In genomic region chr7:102065046-102065891, GRCm38 (mm10) we compare ENCODE assay signal across 8 mouse cellular contexts. TPM values are rescaled to one million over a fixed set of nuclear protein-coding genes. Genes with fewer than 3 reads are reported as not detected.
DNase-seq lines count a peak whose midpoint lies in the region; ATAC-seq and TF ChIP-seq lines count a peak whose summit lies in the region.

TSS of gene Rnf121 (minus strand) at chr7:102065469.
TSS of gene Xndc1 (plus strand) at chr7:102065511.
TSS of gene Xntrpc (plus strand) at chr7:102065713.

- peak within 1 kb of the TSS; percentile 80 for H3K27ac ChIP-seq in forebrain, embryonic 16.5 days (ENCODE audit: low read length)
- H3K27ac ChIP-seq in layer of hippocampus, adult 2 months: peak within 1 kb of the TSS; percentile 92
- H3K27ac ChIP-seq in lung, embryonic 14.5 days (ENCODE audit: low read depth): peak within 1 kb of the TSS; percentile 84
- peak within 1 kb of the TSS; percentile 87 for H3K27ac ChIP-seq in olfactory bulb, adult 2 months (ENCODE audit: insufficient read depth, low read depth, low read length)
- peak within 1 kb of the TSS; percentile 53; the same call in 1 of the 2 replicates for H3K27ac ChIP-seq in thymus, adult 2 months (ENCODE audit: control insufficient read depth, insufficient read depth, low read length)

- H3K36me3 ChIP-seq in G1E (replicated peaks): peaks cover 30% of the 10 kb centered on the region
- no peaks in the 10 kb centered on the region for H3K36me3 ChIP-seq in forebrain, embryonic 16.5 days (ENCODE audit: control insufficient read depth, insufficient read depth)
- peaks cover 7% of the 10 kb centered on the region; the same call in 1 of the 2 replicates for H3K36me3 ChIP-seq in lung, embryonic 14.5 days (ENCODE audit: insufficient read depth)
- H3K36me3 ChIP-seq in thymus, adult 2 months (ENCODE audit: control insufficient read depth, insufficient read depth, low read length): no peaks in the 10 kb centered on the region

- peak; percentile 92 for ATAC-seq in G1E (ENCODE audit: extremely low read depth, insufficient number of reproducible peaks, low FRiP score, poor library complexity, severe bottlenecking)
- ATAC-seq in forebrain, embryonic 16.5 days: peak; percentile 99
- peak; percentile 99 for ATAC-seq in lung, embryonic 14.5 days (ENCODE audit: insufficient read depth)

- H3K4me1 ChIP-seq in G1E (ENCODE audit: insufficient read depth, low read depth, low read length): peaks cover 34% of the 10 kb centered on the region
- peaks cover 29% of the 10 kb centered on the region for H3K4me1 ChIP-seq in forebrain, embryonic 16.5 days (replicated peaks; ENCODE audit: control insufficient read depth, insufficient read depth, low read length)
- peaks cover 12% of the 10 kb centered on the region; the same call in 1 of the 2 replicates for H3K4me1 ChIP-seq in lung, embryonic 14.5 days (ENCODE audit: insufficient read depth)
- peaks cover 7% of the 10 kb centered on the region; the same call in 1 of the 2 replicates for H3K4me1 ChIP-seq in olfactory bulb, adult 2 months (ENCODE audit: control insufficient read depth, insufficient read depth, low read length)
- H3K4me1 ChIP-seq in thymus, adult 2 months (replicated peaks; ENCODE audit: control insufficient read depth, insufficient read depth, low read length): peaks cover 4% of the 10 kb centered on the region

- peak within 1 kb of the TSS; percentile 72 for H3K4me3 ChIP-seq in G1E (ENCODE audit: low read depth, low read length)
- H3K4me3 ChIP-seq in forebrain, embryonic 16.5 days (replicated peaks; ENCODE audit: low read length): peak within 1 kb of the TSS; percentile 82
- peak within 1 kb of the TSS; percentile 91 for H3K4me3 ChIP-seq in layer of hippocampus, adult 2 months
- peak within 1 kb of the TSS; percentile 59 for H3K4me3 ChIP-seq in lung, embryonic 14.5 days (ENCODE audit: low read depth, low read length)
- peak within 1 kb of the TSS; percentile 95 for H3K4me3 ChIP-seq in olfactory bulb, adult 2 months (ENCODE audit: insufficient read depth, low read depth, low read length)
- peak within 1 kb of the TSS; percentile 92 for H3K4me3 ChIP-seq in thymus, adult 2 months (ENCODE audit: control insufficient read depth, insufficient read depth, low read length)

- peak; percentile 80; the same call in 1 of the 2 replicates for TF ChIP-seq POLR2A in olfactory bulb, adult 2 months (IDR thresholded peaks at IDR 0.05; ENCODE audit: insufficient read depth, low read depth, low read length)
- peak; percentile 73 for TF ChIP-seq POLR2A in thymus, adult 2 months (IDR thresholded peaks at IDR 0.05; ENCODE audit: control insufficient read depth, extremely low read depth, insufficient read depth, low read length, poor library complexity)

- H3K27me3 ChIP-seq in G1E (ENCODE audit: insufficient read depth, low read length): no peaks in the 10 kb centered on the region
- H3K27me3 ChIP-seq in forebrain, embryonic 16.5 days (replicated peaks; ENCODE audit: control insufficient read depth, insufficient read depth, low read length): no peaks in the 10 kb centered on the region
- no peaks in the 10 kb centered on the region for H3K27me3 ChIP-seq in lung, embryonic 14.5 days (ENCODE audit: insufficient read depth, low read length)
- H3K27me3 ChIP-seq in thymus, adult 2 months (ENCODE audit: control insufficient read depth, insufficient read depth, low read length): no peaks in the 10 kb centered on the region

- H3K4me2 ChIP-seq in forebrain, embryonic 16.5 days (ENCODE audit: low read length): peak within 1 kb of the TSS; percentile 81
- peak within 1 kb of the TSS; percentile 65 for H3K4me2 ChIP-seq in lung, embryonic 14.5 days

- peak within 1 kb of the TSS; percentile 78 for H3K9ac ChIP-seq in forebrain, embryonic 16.5 days (replicated peaks; ENCODE audit: low read depth, low read length)
- peak within 1 kb of the TSS; percentile 67 for H3K9ac ChIP-seq in lung, embryonic 14.5 days

- WGBS in forebrain, embryonic 16.5 days: under 1% methylated on average over 56 of the region's 56 CpGs
- under 1% methylated on average over 56 of the region's 56 CpGs for WGBS in lung, embryonic 14.5 days
- under 1% methylated on average over 56 of the region's 56 CpGs for WGBS in olfactory bulb, adult 2 months
- WGBS in thymus, adult 2 months: under 1% methylated on average over 56 of the region's 56 CpGs

- no peak for TF ChIP-seq CTCF in G1E (IDR thresholded peaks at IDR 0.05; ENCODE audit: low read depth, low read length)
- no peak for TF ChIP-seq CTCF in layer of hippocampus, adult 2 months (conservative IDR thresholded peaks at IDR 0.05)
- TF ChIP-seq CTCF in lung, embryonic 14.5 days (IDR thresholded peaks at IDR 0.05; ENCODE audit: low read depth): no peak
- no peak for TF ChIP-seq CTCF in olfactory bulb, adult 2 months (IDR thresholded peaks at IDR 0.05; ENCODE audit: insufficient read depth, low read depth, low read length)
- TF ChIP-seq CTCF in thymus, adult 2 months (IDR thresholded peaks at IDR 0.05; ENCODE audit: borderline replicate concordance, control insufficient read depth, extremely low read depth, insufficient read depth, low read length, poor library complexity): no peak

- DNase-seq in G1E (ENCODE audit: low spot score): peak; percentile 89
- DNase-seq in cerebellum, adult 18-20 months: peak; percentile 93 to 96
- peak; percentile 90 to 94 for DNase-seq in heart, postnatal 36 days
- peak; percentile 93 to 94 for DNase-seq in layer of hippocampus, adult 2 months (ENCODE audit: low spot score in 2 of 2)
- DNase-seq in lung, embryonic 14.5 days: peak; percentile 95
- DNase-seq in thymus, adult 2 months: peak; percentile 92

- intact Hi-C loops in heart, postnatal 36 days (cut with DNase I): loop anchor here (2.0 kb wide), 1 partner anchor 130 kb away; the partner anchor contains the start of gene Numa1

- H3K9me3 ChIP-seq in G1E (replicated peaks): no peaks in the 10 kb centered on the region
- H3K9me3 ChIP-seq in forebrain, embryonic 16.5 days (ENCODE audit: control insufficient read depth, low read length): no peaks in the 10 kb centered on the region
- H3K9me3 ChIP-seq in lung, embryonic 14.5 days (ENCODE audit: low read depth, low read length): no peaks in the 10 kb centered on the region

RNA-seq across cellular contexts. Expression of gene Rnf121, which starts in this region (rescaled TPM):
- 8.6 and 11.8 TPM in 2 replicates for total RNA-seq in G1E (2014; fragmentation: Nextera tagmentation)
- 10.9 and 11.4 TPM in 2 replicates for total RNA-seq in G1E (2017)
- polyA plus RNA-seq in G1E (2012): 1.7 and 2.7 TPM in 2 replicates
- polyA plus RNA-seq in forebrain, embryonic 16.5 days (2015; fragmentation: Nextera tagmentation; extraction: Ambion mirVana): 36.3 TPM in 2 replicates
- total RNA-seq in heart, postnatal 36 days (2021): 10 to 100 TPM; 20.3 to 26.3 TPM
- 10 to 100 TPM; 44.3 to 47.4 TPM for total RNA-seq in layer of hippocampus, adult 2 months (2021)
- polyA plus RNA-seq in lung, embryonic 14.5 days (2014; fragmentation: Nextera tagmentation; extraction: Ambion mirVana): 24.8 and 29.3 TPM in 2 replicates
- polyA plus RNA-seq in olfactory bulb, adult 2 months (2012; ENCODE audit: insufficient read depth, insufficient read length, low replicate concordance, missing spikeins): not detected in 2 replicates
- polyA plus RNA-seq in thymus, adult 2 months (2012; rRNA removed): 41.0 and 42.1 TPM in 2 replicates

RNA-seq across cellular contexts. Expression of gene Xndc1, which starts in this region (rescaled TPM):
- 29.5 and 45.5 TPM in 2 replicates for total RNA-seq in G1E (2014; fragmentation: Nextera tagmentation)
- 35.4 and 39.4 TPM in 2 replicates for total RNA-seq in G1E (2017)
- polyA plus RNA-seq in G1E (2012): 25.0 and 29.7 TPM in 2 replicates
- polyA plus RNA-seq in forebrain, embryonic 16.5 days (2015; fragmentation: Nextera tagmentation; extraction: Ambion mirVana): 34.8 and 41.2 TPM in 2 replicates
- total RNA-seq in heart, postnatal 36 days (2021): 1 to 10 TPM; 5.6 to 8.2 TPM
- total RNA-seq in layer of hippocampus, adult 2 months (2021): 10 to 100 TPM; 29.2 to 33.7 TPM
- 23.8 and 26.9 TPM in 2 replicates for polyA plus RNA-seq in lung, embryonic 14.5 days (2014; fragmentation: Nextera tagmentation; extraction: Ambion mirVana)
- polyA plus RNA-seq in olfactory bulb, adult 2 months (2012; ENCODE audit: insufficient read depth, insufficient read length, low replicate concordance, missing spikeins): not detected in 2 replicates
- 47.7 and 54.3 TPM in 2 replicates for polyA plus RNA-seq in thymus, adult 2 months (2012; rRNA removed)

RNA-seq across cellular contexts. Expression of gene Xntrpc, which starts in this region (rescaled TPM):
- total RNA-seq in G1E (2014; fragmentation: Nextera tagmentation) (0.39 and 1.4 TPM in 2 replicates), G1E (2017) (0.44 and 0.46 TPM in 2 replicates)
- polyA plus RNA-seq in G1E (2012): 0.21 and 0.31 TPM in 2 replicates
- 1.3 and 1.7 TPM in 2 replicates for polyA plus RNA-seq in forebrain, embryonic 16.5 days (2015; fragmentation: Nextera tagmentation; extraction: Ambion mirVana)
- under 1 TPM; 0.27 to 0.94 TPM for total RNA-seq in heart, postnatal 36 days (2021)
- 1 to 10 TPM; 2.3 to 2.9 TPM for total RNA-seq in layer of hippocampus, adult 2 months (2021)
- 1.0 and 1.2 TPM in 2 replicates for polyA plus RNA-seq in lung, embryonic 14.5 days (2014; fragmentation: Nextera tagmentation; extraction: Ambion mirVana)
- polyA plus RNA-seq in olfactory bulb, adult 2 months (2012; ENCODE audit: insufficient read depth, insufficient read length, low replicate concordance, missing spikeins): not detected in 2 replicates
- 11.9 and 12.1 TPM in 2 replicates for polyA plus RNA-seq in thymus, adult 2 months (2012; rRNA removed)

Comparison
In these comparisons a context has a peak if more than half of its experiments do, and no peak if none do; other contexts are left out.
1. Peak in every context shown above with its lines: DNase-seq, ATAC-seq, H3K4me3 ChIP-seq and H3K27ac ChIP-seq.